Mouse (Mus musculus): ENCODE measurements around the gene Olfr745.

Gene Olfr745

GRCm38 (mm10) chr14:50639088-50639487, at the start of gene Olfr745:
Gene Olfr745, plus strand, starts transcription at chr14:50639388.
- DNase-seq (ENCODE audit: low spot score), result no peak

- DNase-seq (ENCODE audit: low spot score), result no peak
These were observed 24.6 kb upstream of the Olfr745 start, which contains the start of gene Olfr744 for GRCm38 (mm10) chr14:50614579-50614978. Gene Olfr744, plus strand, starts transcription at chr14:50614879.

GRCm38 (mm10) chr14:50646783-50647182, 7.6 kb downstream of the Olfr745 start, which contains the start of gene Olfr746:
Gene Olfr746, plus strand, starts transcription at chr14:50647083.
- DNase-seq (ENCODE audit: low spot score), result no peak

- no peak for DNase-seq (ENCODE audit: low spot score)
These were observed 53.9 kb downstream of the Olfr745 start, which contains the start of gene Olfr747 for GRCm38 (mm10) chr14:50693106-50693505. Gene Olfr747, minus strand, starts transcription at chr14:50693206.
